Mouse (Mus musculus) bone marrow, adult 2 months (tissue): Measurements from ENCODE around the gene Cacna1b.

ENCODE experiments used
- CTCF ChIP-seq: fragments of 200-500 bp; IDR thresholded peaks from 2 replicates; pipeline ENCODE4 v1.5.1; 2011; ENCODE audit warnings: low read length, control low read depth; ENCODE audit not compliant: control insufficient read depth, insufficient read depth
- POLR2A ChIP-seq: fragments of 200-500 bp; IDR thresholded peaks from 2 replicates; pipeline ENCODE4 v1.6.1; 2011; ENCODE audit warnings: low read depth, mild to moderate bottlenecking, control low read depth, low read length, borderline replicate concordance; ENCODE audit not compliant: control insufficient read depth

- TF ChIP-seq CTCF, result no peak
- no peak for TF ChIP-seq POLR2A
Observed at GRCm38 (mm10) chr2:24787250-24787649, 24.3 kb upstream of the Cacna1b start.
